Mouse (Mus musculus) E14TG2a.4 (cell line): ENCODE measurements around the gene Slc6a5.

Experiments used
- H3K27me3 ChIP-seq: 2 replicates; pipeline ENCODE4 v1.6.1; 2014; ENCODE audit warnings: low read length, control low read depth; ENCODE audit not compliant: insufficient read depth
- H3K36me3 ChIP-seq: 2 replicates; pipeline ENCODE4 v1.6.1; 2014; ENCODE audit warnings: low read length, control low read depth; ENCODE audit not compliant: insufficient read depth
- H3K4me1 ChIP-seq: replicated peaks from 2 replicates; pipeline ENCODE4 v1.6.1; 2014; ENCODE audit warnings: low read depth, low read length, control low read depth
- H3K4me3 ChIP-seq: replicated peaks from 2 replicates; pipeline ENCODE4 v1.5.1; 2014; ENCODE audit warnings: mild to moderate bottlenecking, low read length
- H3K9me3 ChIP-seq: 2 replicates; pipeline ENCODE4 v1.6.1; 2014; ENCODE audit warnings: low read length, control low read depth
- CTCF ChIP-seq: conservative IDR thresholded peaks from 2 replicates; pipeline ENCODE4 v1.5.1; 2014; ENCODE audit warnings: low read length
- NANOG ChIP-seq: IDR thresholded peaks from 2 replicates; pipeline ENCODE4 v1.6.1; 2014; ENCODE audit warnings: borderline replicate concordance, low read length, mixed read lengths
- POU5F1 ChIP-seq: IDR thresholded peaks from 2 replicates; pipeline ENCODE4 v1.6.1; 2014; ENCODE audit warnings: low read length, borderline replicate concordance

The Slc6a5 gene

GRCm38 (mm10) chr7:49910361-49910760 lies 415 bp downstream of the Slc6a5 start:
- H3K9me3 ChIP-seq = peaks cover 3% of the 10 kb centered on the region; the same call in 1 of the 2 replicates
- no peaks in the 10 kb centered on the region for H3K36me3 ChIP-seq
- TF ChIP-seq NANOG = no peak
- TF ChIP-seq POU5F1 = no peak
- no peak for TF ChIP-seq CTCF
- peaks cover 60% of the 10 kb centered on the region for H3K4me1 ChIP-seq
- H3K4me3 ChIP-seq = no peak overlapping the region
- H3K27me3 ChIP-seq = peaks cover 94% of the 10 kb centered on the region

GRCm38 (mm10) chr7:49911147-49911946 lies 1.4 kb downstream of the Slc6a5 start:
- H3K9me3 ChIP-seq = peaks cover 3% of the 10 kb centered on the region; the same call in 1 of the 2 replicates
- peak overlapping the region; percentile 68 for H3K4me3 ChIP-seq
- TF ChIP-seq POU5F1 (no peak), NANOG (no peak), CTCF (no peak)
- no peaks in the 10 kb centered on the region for H3K36me3 ChIP-seq
- H3K27me3 ChIP-seq = peaks cover 95% of the 10 kb centered on the region
- H3K4me1 ChIP-seq = peaks cover 70% of the 10 kb centered on the region

DNA sequence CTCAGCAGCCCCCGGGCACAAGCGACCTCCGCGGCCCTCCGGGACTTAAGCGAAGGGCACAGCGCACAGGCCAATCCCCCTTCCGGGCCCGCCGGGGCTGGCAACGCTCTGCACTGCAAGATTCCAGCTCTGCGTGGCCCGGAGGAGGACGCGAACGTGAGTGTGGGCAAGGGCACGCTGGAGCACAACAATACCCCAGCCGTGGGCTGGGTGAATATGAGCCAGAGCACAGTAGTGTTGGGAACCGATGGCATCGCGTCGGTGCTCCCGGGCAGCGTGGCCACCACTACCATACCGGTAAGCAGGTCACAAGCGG lies 2.0 kb downstream of the Slc6a5 start:
- TF ChIP-seq POU5F1 (no peak), NANOG (no peak), CTCF (no peak)
- no peaks in the 10 kb centered on the region for H3K36me3 ChIP-seq
- peaks cover 3% of the 10 kb centered on the region; the same call in 1 of the 2 replicates for H3K9me3 ChIP-seq
- peaks cover 75% of the 10 kb centered on the region for H3K4me1 ChIP-seq
- peak overlapping the region; percentile 68 for H3K4me3 ChIP-seq
- H3K27me3 ChIP-seq = peaks cover 95% of the 10 kb centered on the region

DNA sequence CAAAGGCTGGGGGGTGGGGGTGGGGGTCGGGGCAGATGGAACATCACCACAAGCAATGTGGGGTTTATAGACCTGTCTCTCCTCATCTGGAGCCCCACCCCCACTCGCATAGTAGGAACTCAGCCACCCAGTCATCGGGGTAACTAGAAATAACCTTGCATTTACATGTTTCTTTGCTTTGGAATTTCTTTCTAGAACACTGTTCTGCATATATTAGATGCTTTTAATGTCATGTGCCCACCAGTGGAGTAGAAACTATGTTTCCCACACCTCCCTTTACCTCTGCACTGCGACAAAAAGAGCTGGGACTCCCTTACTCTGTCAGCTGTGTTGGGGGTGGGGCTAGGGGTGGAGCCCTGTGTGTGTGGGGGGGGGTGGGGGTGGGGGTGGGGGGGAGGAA lies 3.2 kb downstream of the Slc6a5 start:
- Histone ChIP-seq H3K4me1 (peaks cover 76% of the 10 kb centered on the region), H3K36me3 (no peaks in the 10 kb centered on the region), H3K27me3 (peaks cover 95% of the 10 kb centered on the region), H3K4me3 (no peak overlapping the region), H3K9me3 (peaks cover 3% of the 10 kb centered on the region; the same call in 1 of the 2 replicates)
- no peak for TF ChIP-seq NANOG
- TF ChIP-seq CTCF = no peak
- TF ChIP-seq POU5F1 = no peak

GRCm38 (mm10) chr7:49913728-49914328 lies 3.9 kb downstream of the Slc6a5 start:
- no peak for TF ChIP-seq NANOG
- TF ChIP-seq CTCF = no peak
- TF ChIP-seq POU5F1 = no peak
- H3K27me3 ChIP-seq = peaks cover 91% of the 10 kb centered on the region
- peaks cover 70% of the 10 kb centered on the region for H3K4me1 ChIP-seq
- H3K4me3 ChIP-seq = peak overlapping the region; percentile 61; the same call in 1 of the 2 replicates
- H3K36me3 ChIP-seq = no peaks in the 10 kb centered on the region
- H3K9me3 ChIP-seq = peaks cover 3% of the 10 kb centered on the region; the same call in 1 of the 2 replicates

- Histone ChIP-seq H3K4me1 (peaks cover 59% of the 10 kb centered on the region), H3K4me3 (peak overlapping the region; percentile 61), H3K9me3 (peaks cover 8% of the 10 kb centered on the region), H3K36me3 (no peaks in the 10 kb centered on the region), H3K27me3 (peaks cover 80% of the 10 kb centered on the region)
- TF ChIP-seq NANOG = peak; percentile 75; the same call in 1 of the 2 replicates
- no peak for TF ChIP-seq CTCF
- no peak for TF ChIP-seq POU5F1
Observed at GRCm38 (mm10) chr7:49914946-49915345, 5.0 kb downstream of the Slc6a5 start.

DNA sequence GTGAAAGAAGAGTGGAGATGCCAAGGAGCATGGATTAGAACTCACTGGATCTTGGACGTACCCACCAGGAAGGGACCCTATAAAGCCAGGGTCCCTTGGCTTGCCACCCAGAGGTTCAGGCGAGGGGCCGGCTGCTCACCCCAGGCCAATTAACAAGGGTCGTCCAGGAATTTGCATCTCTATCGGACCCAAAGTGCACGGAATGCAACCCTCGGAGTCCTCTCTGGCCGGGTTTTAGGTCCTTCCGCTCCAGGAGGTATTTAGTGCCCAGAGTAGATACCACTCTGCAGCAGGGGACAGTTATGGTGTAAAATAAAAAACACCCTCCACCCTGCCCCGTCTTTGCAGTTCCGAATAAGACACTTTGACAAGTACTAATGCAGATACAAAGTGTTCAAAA lies 5.5 kb downstream of the Slc6a5 start:
- Histone ChIP-seq H3K36me3 (no peaks in the 10 kb centered on the region), H3K27me3 (peaks cover 75% of the 10 kb centered on the region), H3K4me3 (peak overlapping the region; percentile 61), H3K9me3 (peaks cover 8% of the 10 kb centered on the region), H3K4me1 (peaks cover 55% of the 10 kb centered on the region)
- TF ChIP-seq CTCF (no peak), NANOG (no peak), POU5F1 (no peak; the same call in 1 of the 2 replicates)

DNA sequence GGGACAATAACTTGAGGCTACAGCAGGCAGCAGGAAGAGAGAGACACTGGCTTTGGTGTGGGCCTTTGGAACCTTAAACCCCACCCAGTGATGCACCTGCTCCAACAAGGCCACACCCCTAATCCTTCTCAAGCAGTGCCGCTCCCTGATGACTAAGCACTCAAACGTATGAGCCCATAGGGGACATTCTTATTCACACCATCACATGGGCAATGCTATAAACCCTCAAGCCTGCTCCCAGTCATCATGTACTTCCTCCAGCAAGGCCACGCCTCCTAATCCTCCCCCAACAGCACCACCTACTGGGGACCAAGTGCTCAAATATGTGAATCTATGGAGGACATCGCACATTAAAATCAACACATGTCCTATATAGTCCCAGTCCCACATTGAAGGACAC lies 9.5 kb downstream of the Slc6a5 start:
- TF ChIP-seq CTCF (no peak), NANOG (no peak), POU5F1 (no peak)
- peaks cover 6% of the 10 kb centered on the region for H3K9me3 ChIP-seq

DNA sequence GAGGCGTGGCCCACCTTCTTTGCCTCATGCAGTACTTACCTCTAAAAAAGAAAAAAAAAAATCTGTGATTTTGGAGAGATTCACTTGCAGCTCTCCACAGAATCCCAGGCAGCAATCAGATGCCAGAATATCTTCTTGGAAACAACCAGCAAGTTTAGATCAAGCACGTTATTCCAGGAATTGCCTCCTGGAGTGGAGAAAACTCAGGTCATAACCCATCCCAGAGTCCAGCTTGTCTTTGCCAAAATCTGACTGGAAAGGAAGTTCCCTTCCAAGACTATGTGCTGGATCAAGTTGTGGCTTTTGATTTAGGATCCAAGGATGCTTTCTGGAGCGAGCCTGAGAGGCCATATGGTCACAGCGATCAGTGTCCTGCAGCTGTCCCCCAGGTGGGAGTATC lies 10.8 kb downstream of the Slc6a5 start:
- Histone ChIP-seq H3K27me3 (peaks cover 45% of the 10 kb centered on the region), H3K9me3 (peaks cover 6% of the 10 kb centered on the region), H3K4me1 (peaks cover 38% of the 10 kb centered on the region), H3K36me3 (no peaks in the 10 kb centered on the region), H3K4me3 (no peak overlapping the region)
- TF ChIP-seq POU5F1 (no peak), NANOG (no peak), CTCF (no peak)

More for the DNA sequence above, 9.5 kb downstream of the Slc6a5 start:
- Histone ChIP-seq H3K4me1 (peaks cover 45% of the 10 kb centered on the region), H3K4me3 (no peak overlapping the region), H3K36me3 (no peaks in the 10 kb centered on the region), H3K27me3 (peaks cover 52% of the 10 kb centered on the region)
